Mouse (Mus musculus): ENCODE data around the gene Polr3gl. TPM values are rescaled to one million over a fixed set of nuclear protein-coding genes. Genes with fewer than 3 reads are reported as not detected.

Gene Polr3gl
- 5.7 and 8.1 TPM in 2 replicates for total RNA-seq (2012; rRNA removed)

GRCm38 (mm10) chr3:96593790-96594560, at the start of gene Polr3gl:
Gene Polr3gl, minus strand, starts transcription at chr3:96594181.
- Histone ChIP-seq H3K9ac (ENCODE audit: insufficient read depth, low read depth, low read length, poor library complexity, severe bottlenecking) (peak within 1 kb of the TSS; percentile 82), H3K9me3 (ENCODE audit: control insufficient read depth, insufficient read depth, low read depth, low read length) (no peaks in the 10 kb centered on the region), H3K27ac (ENCODE audit: insufficient read depth, low read depth, low read length, poor library complexity, severe bottlenecking) (peak within 1 kb of the TSS; percentile 67; the same call in 1 of the 2 replicates), H3K4me1 (ENCODE audit: control insufficient read depth in 2 of 2, insufficient read depth in 2 of 2, low read length in 2 of 2, poor library complexity in 1 of 2) (peaks cover 13 to 18% of the 10 kb centered on the region in 2 experiments), H3K4me3 (ENCODE audit: insufficient read depth in 1 of 2, low read depth in 1 of 2, low read length in 2 of 2, poor library complexity in 1 of 2, severe bottlenecking in 1 of 2) (peak within 1 kb of the TSS; percentile 84 to 96), H3K36me3 (ENCODE audit: control insufficient read depth, insufficient read depth, low read length, poor library complexity, severe bottlenecking) (no peaks in the 10 kb centered on the region)
- peak; percentile 96 for DNase-seq (ENCODE audit: low read depth, low spot score)
- in situ Hi-C loops (cut with MboI; ENCODE audit: low sequenced_read_pairs in 2 of 2, unreplicated experiment in 2 of 2) = no loop called here
- no peak for TF ChIP-seq MAFK (IDR thresholded peaks at IDR 0.05; ENCODE audit: insufficient read depth, low read depth, low read length)
- TF ChIP-seq ZNF384 (IDR thresholded peaks at IDR 0.05; ENCODE audit: low read depth, low read length) = no peak
- TF ChIP-seq CHD2 (IDR thresholded peaks at IDR 0.05; ENCODE audit: low read depth, low read length) = no peak; the same call in 1 of the 2 replicates
- no peak for TF ChIP-seq ZC3H11A (IDR thresholded peaks at IDR 0.05; ENCODE audit: borderline replicate concordance, low read depth, low read length)
- no peak for TF ChIP-seq HCFC1 (IDR thresholded peaks at IDR 0.05; ENCODE audit: borderline replicate concordance, insufficient read depth, low read length)

GRCm38 (mm10) chr3:96639219-96639618, 45.2 kb upstream of the Polr3gl start:
- TF ChIP-seq ZC3H11A (IDR thresholded peaks at IDR 0.05; ENCODE audit: borderline replicate concordance, low read depth, low read length) (peak; percentile 48; the same call in 1 of the 2 replicates), HCFC1 (IDR thresholded peaks at IDR 0.05; ENCODE audit: borderline replicate concordance, insufficient read depth, low read length) (no peak), CHD2 (IDR thresholded peaks at IDR 0.05; ENCODE audit: low read depth, low read length) (no peak), ZNF384 (IDR thresholded peaks at IDR 0.05; ENCODE audit: low read depth, low read length) (no peak)
- no peak overlapping the region for H3K9ac ChIP-seq (ENCODE audit: insufficient read depth, low read depth, low read length, poor library complexity, severe bottlenecking)
- peak; percentile 65 for DNase-seq (ENCODE audit: low read depth, low spot score)
- no peak overlapping the region for H3K27ac ChIP-seq (ENCODE audit: insufficient read depth, low read depth, low read length, poor library complexity, severe bottlenecking)
- peaks cover 3% of the 10 kb centered on the region; the same call in 1 of the 2 replicates for H3K36me3 ChIP-seq (ENCODE audit: control insufficient read depth, insufficient read depth, low read length, poor library complexity, severe bottlenecking)
- H3K4me1 ChIP-seq (ENCODE audit: control insufficient read depth in 2 of 2, insufficient read depth in 2 of 2, low read length in 2 of 2, poor library complexity in 1 of 2) = peaks cover 0 to 4% of the 10 kb centered on the region in 2 experiments; a peak in 2 of 4 replicates
- no peaks in the 10 kb centered on the region for H3K9me3 ChIP-seq (ENCODE audit: control insufficient read depth, insufficient read depth, low read depth, low read length)
- in situ Hi-C loops (cut with MboI; ENCODE audit: low sequenced_read_pairs in 2 of 2, unreplicated experiment in 2 of 2) = loop anchor here in 1 of 2 experiments (10.0 kb wide), 1 partner anchor 94 kb away; no protein-coding TSS in a partner anchor
- no peak overlapping the region for H3K4me3 ChIP-seq (ENCODE audit: insufficient read depth in 1 of 2, low read depth in 1 of 2, low read length in 2 of 2, poor library complexity in 1 of 2, severe bottlenecking in 1 of 2)

- Histone ChIP-seq H3K36me3 (ENCODE audit: control insufficient read depth, insufficient read depth, low read length, poor library complexity, severe bottlenecking) (peaks cover 7% of the 10 kb centered on the region), H3K27ac (ENCODE audit: insufficient read depth, low read depth, low read length, poor library complexity, severe bottlenecking) (no peak overlapping the region), H3K9ac (ENCODE audit: insufficient read depth, low read depth, low read length, poor library complexity, severe bottlenecking) (peak overlapping the region; percentile 91; the same call in 1 of the 2 replicates), H3K4me1 (ENCODE audit: control insufficient read depth in 2 of 2, insufficient read depth in 2 of 2, low read length in 2 of 2, poor library complexity in 1 of 2) (peaks cover 0 to 4% of the 10 kb centered on the region in 2 experiments; a peak in 2 of 4 replicates), H3K4me3 (ENCODE audit: insufficient read depth in 1 of 2, low read depth in 1 of 2, low read length in 2 of 2, poor library complexity in 1 of 2, severe bottlenecking in 1 of 2) (peak overlapping the region; percentile 72 to 92), H3K9me3 (ENCODE audit: control insufficient read depth, insufficient read depth, low read depth, low read length) (no peaks in the 10 kb centered on the region)
- TF ChIP-seq CHD2 (IDR thresholded peaks at IDR 0.05; ENCODE audit: low read depth, low read length) (no peak), MAFK (IDR thresholded peaks at IDR 0.05; ENCODE audit: insufficient read depth, low read depth, low read length) (no peak), ZC3H11A (IDR thresholded peaks at IDR 0.05; ENCODE audit: borderline replicate concordance, low read depth, low read length) (no peak), HCFC1 (IDR thresholded peaks at IDR 0.05; ENCODE audit: borderline replicate concordance, insufficient read depth, low read length) (no peak), ZNF384 (IDR thresholded peaks at IDR 0.05; ENCODE audit: low read depth, low read length) (no peak)
- in situ Hi-C loops (cut with MboI; ENCODE audit: low sequenced_read_pairs in 2 of 2, unreplicated experiment in 2 of 2) = loop anchor here in 1 of 2 experiments (10.0 kb wide), 1 partner anchor 92 kb away; no protein-coding TSS in a partner anchor
- no peak for DNase-seq (ENCODE audit: low read depth, low spot score)
Observed at GRCm38 (mm10) chr3:96636448-96636847, 42.5 kb upstream of the Polr3gl start.

- no peaks in the 10 kb centered on the region for H3K9me3 ChIP-seq (ENCODE audit: control insufficient read depth, insufficient read depth, low read depth, low read length)
- in situ Hi-C loops (cut with MboI; ENCODE audit: low sequenced_read_pairs in 2 of 2, unreplicated experiment in 2 of 2) = loop anchor here in 1 of 2 experiments (10.0 kb wide), 1 partner anchor 91 kb away; no protein-coding TSS in a partner anchor
- H3K36me3 ChIP-seq (ENCODE audit: control insufficient read depth, insufficient read depth, low read length, poor library complexity, severe bottlenecking) = peaks cover 10% of the 10 kb centered on the region
- peak overlapping the region; percentile 72 to 92 for H3K4me3 ChIP-seq (ENCODE audit: insufficient read depth in 1 of 2, low read depth in 1 of 2, low read length in 2 of 2, poor library complexity in 1 of 2, severe bottlenecking in 1 of 2)
- DNase-seq (ENCODE audit: low read depth, low spot score) = no peak
- no peak for TF ChIP-seq HCFC1 (IDR thresholded peaks at IDR 0.05; ENCODE audit: borderline replicate concordance, insufficient read depth, low read length)
- no peak for TF ChIP-seq ZNF384 (IDR thresholded peaks at IDR 0.05; ENCODE audit: low read depth, low read length)
- TF ChIP-seq ZC3H11A (IDR thresholded peaks at IDR 0.05; ENCODE audit: borderline replicate concordance, low read depth, low read length) = no peak
- TF ChIP-seq MAFK (IDR thresholded peaks at IDR 0.05; ENCODE audit: insufficient read depth, low read depth, low read length) = no peak
- no peak for TF ChIP-seq CHD2 (IDR thresholded peaks at IDR 0.05; ENCODE audit: low read depth, low read length)
- H3K9ac ChIP-seq (ENCODE audit: insufficient read depth, low read depth, low read length, poor library complexity, severe bottlenecking) = peak overlapping the region; percentile 91
- no peak overlapping the region; the same call in 1 of the 2 replicates for H3K27ac ChIP-seq (ENCODE audit: insufficient read depth, low read depth, low read length, poor library complexity, severe bottlenecking)
- H3K4me1 ChIP-seq (ENCODE audit: control insufficient read depth in 2 of 2, insufficient read depth in 2 of 2, low read length in 2 of 2, poor library complexity in 1 of 2) = peaks cover 0 to 4% of the 10 kb centered on the region in 2 experiments; a peak in 2 of 4 replicates
Observed at GRCm38 (mm10) chr3:96635906-96636305, 41.9 kb upstream of the Polr3gl start.

Measured in ES-E14 (cell line).